Mouse (Mus musculus): ENCODE measurements around the gene Ackr2. TPM values are rescaled to one million over a fixed set of nuclear protein-coding genes. Genes with fewer than 3 reads are reported as not detected.
A peak's percentile ranks its signal among the peaks of the same experiment; 100 is the strongest.

Gene Ackr2
- polyA plus RNA-seq, 1 experiment from 2014 or later: not detected

GRCm38 (mm10) chr9:121923906-121924305 is 25.8 kb downstream of the Ackr2 start:
- 84% methylated on average over 5 of the region's 5 CpGs for WGBS
- Histone ChIP-seq H3K36me3 (no peaks in the 10 kb centered on the region), H3K4me1 (peaks cover 9% of the 10 kb centered on the region; the same call in 1 of the 2 replicates), H3K27me3 (no peaks in the 10 kb centered on the region), H3K9me3 (no peaks in the 10 kb centered on the region), H3K4me2 (no peak overlapping the region), H3K4me3 (no peak overlapping the region), H3K9ac (no peak overlapping the region), H3K27ac (no peak overlapping the region)
- ATAC-seq (ENCODE audit: insufficient number of reproducible peaks, insufficient read depth, low FRiP score, low TSS enrichment, low read depth): no peak

GRCm38 (mm10) chr9:121924901-121925560 is 26.9 kb downstream of the Ackr2 start:
- no peak for ATAC-seq (ENCODE audit: insufficient number of reproducible peaks, insufficient read depth, low FRiP score, low TSS enrichment, low read depth)
- Histone ChIP-seq H3K27ac (no peak overlapping the region), H3K4me2 (no peak overlapping the region), H3K36me3 (no peaks in the 10 kb centered on the region), H3K4me1 (peaks cover 9% of the 10 kb centered on the region; the same call in 1 of the 2 replicates), H3K27me3 (no peaks in the 10 kb centered on the region), H3K4me3 (no peak overlapping the region), H3K9ac (no peak overlapping the region), H3K9me3 (no peaks in the 10 kb centered on the region)
- WGBS: 87% methylated on average over 9 of the region's 9 CpGs

GRCm38 (mm10) chr9:121925959-121926358 is 27.8 kb downstream of the Ackr2 start:
- Histone ChIP-seq H3K9ac (no peak overlapping the region), H3K4me1 (peaks cover 9% of the 10 kb centered on the region; the same call in 1 of the 2 replicates), H3K4me2 (no peak overlapping the region), H3K36me3 (no peaks in the 10 kb centered on the region), H3K4me3 (no peak overlapping the region), H3K27ac (no peak overlapping the region), H3K9me3 (no peaks in the 10 kb centered on the region), H3K27me3 (no peaks in the 10 kb centered on the region)
- WGBS: 64% methylated on average over 8 of the region's 8 CpGs
- ATAC-seq (ENCODE audit: insufficient number of reproducible peaks, insufficient read depth, low FRiP score, low TSS enrichment, low read depth): no peak

- Histone ChIP-seq H3K9me3 (no peaks in the 10 kb centered on the region), H3K4me1 (peaks cover 9% of the 10 kb centered on the region; the same call in 1 of the 2 replicates), H3K4me2 (no peak overlapping the region), H3K27ac (no peak overlapping the region), H3K36me3 (no peaks in the 10 kb centered on the region), H3K4me3 (no peak overlapping the region), H3K9ac (no peak overlapping the region), H3K27me3 (no peaks in the 10 kb centered on the region)
- WGBS: 49% methylated on average over 11 of the region's 11 CpGs
- no peak for ATAC-seq (ENCODE audit: insufficient number of reproducible peaks, insufficient read depth, low FRiP score, low TSS enrichment, low read depth)
Observed at GRCm38 (mm10) chr9:121926634-121927405, 28.7 kb downstream of the Ackr2 start.

GRCm38 (mm10) chr9:121927721-121928120 is 29.6 kb downstream of the Ackr2 start:
- no peaks in the 10 kb centered on the region for H3K36me3 ChIP-seq
- no peak overlapping the region for H3K4me3 ChIP-seq
- H3K4me1 ChIP-seq: peaks cover 9% of the 10 kb centered on the region; the same call in 1 of the 2 replicates
- no peak overlapping the region for H3K27ac ChIP-seq
- H3K9me3 ChIP-seq: no peaks in the 10 kb centered on the region
- no peak overlapping the region for H3K9ac ChIP-seq
- ATAC-seq (ENCODE audit: insufficient number of reproducible peaks, insufficient read depth, low FRiP score, low TSS enrichment, low read depth): no peak
- no peaks in the 10 kb centered on the region for H3K27me3 ChIP-seq
- 72% methylated on average over 7 of the region's 7 CpGs for WGBS
- H3K4me2 ChIP-seq: no peak overlapping the region

GRCm38 (mm10) chr9:121928498-121928897 is 30.3 kb downstream of the Ackr2 start:
- no peak overlapping the region for H3K27ac ChIP-seq
- no peaks in the 10 kb centered on the region for H3K27me3 ChIP-seq
- no peaks in the 10 kb centered on the region for H3K36me3 ChIP-seq
- H3K4me2 ChIP-seq: no peak overlapping the region
- H3K9me3 ChIP-seq: no peaks in the 10 kb centered on the region
- peaks cover 9% of the 10 kb centered on the region; the same call in 1 of the 2 replicates for H3K4me1 ChIP-seq
- no peak overlapping the region for H3K9ac ChIP-seq
- WGBS: 20% methylated on average over 2 of the region's 2 CpGs
- ATAC-seq (ENCODE audit: insufficient number of reproducible peaks, insufficient read depth, low FRiP score, low TSS enrichment, low read depth): no peak
- no peak overlapping the region for H3K4me3 ChIP-seq

- Histone ChIP-seq H3K27ac (no peak overlapping the region), H3K9ac (no peak overlapping the region), H3K4me2 (no peak overlapping the region), H3K9me3 (no peaks in the 10 kb centered on the region), H3K36me3 (peaks cover 2% of the 10 kb centered on the region; the same call in 1 of the 2 replicates), H3K4me3 (no peak overlapping the region), H3K4me1 (no peaks in the 10 kb centered on the region), H3K27me3 (no peaks in the 10 kb centered on the region)
- 83% methylated on average over 4 of the region's 4 CpGs for WGBS
- ATAC-seq (ENCODE audit: insufficient number of reproducible peaks, insufficient read depth, low FRiP score, low TSS enrichment, low read depth): no peak
Observed at GRCm38 (mm10) chr9:121934856-121935255, 36.7 kb downstream of the Ackr2 start.

- peaks cover 4% of the 10 kb centered on the region for H3K36me3 ChIP-seq
- no peak overlapping the region for H3K9ac ChIP-seq
- H3K4me1 ChIP-seq: no peaks in the 10 kb centered on the region
- H3K27me3 ChIP-seq: no peaks in the 10 kb centered on the region
- no peak overlapping the region for H3K4me3 ChIP-seq
- no peak for ATAC-seq (ENCODE audit: insufficient number of reproducible peaks, insufficient read depth, low FRiP score, low TSS enrichment, low read depth)
- WGBS: 70% methylated on average over 1 of the region's 1 CpGs
- peak overlapping the region; percentile 55; the same call in 1 of the 2 replicates for H3K4me2 ChIP-seq
- no peaks in the 10 kb centered on the region for H3K9me3 ChIP-seq
- H3K27ac ChIP-seq: no peak overlapping the region
Observed at GRCm38 (mm10) chr9:121936952-121937351, 38.8 kb downstream of the Ackr2 start.

GRCm38 (mm10) chr9:121937451-121937864 is 39.3 kb downstream of the Ackr2 start:
- Histone ChIP-seq H3K9ac (peak overlapping the region; percentile 53; the same call in 1 of the 2 replicates), H3K27me3 (no peaks in the 10 kb centered on the region), H3K4me1 (no peaks in the 10 kb centered on the region), H3K4me3 (peak overlapping the region; percentile 48), H3K4me2 (peak overlapping the region; percentile 55), H3K36me3 (peaks cover 4% of the 10 kb centered on the region), H3K9me3 (no peaks in the 10 kb centered on the region), H3K27ac (0 out of 2 replicates have a peak overlapping the region, but pooled peaks have one; percentile 45)
- WGBS: 54% methylated on average over 6 of the region's 6 CpGs
- no peak for ATAC-seq (ENCODE audit: insufficient number of reproducible peaks, insufficient read depth, low FRiP score, low TSS enrichment, low read depth)

- no peaks in the 10 kb centered on the region for H3K9me3 ChIP-seq
- no peak for ATAC-seq (ENCODE audit: insufficient number of reproducible peaks, insufficient read depth, low FRiP score, low TSS enrichment, low read depth)
- H3K4me3 ChIP-seq: peak overlapping the region; percentile 48
- H3K9ac ChIP-seq: peak overlapping the region; percentile 68
- H3K36me3 ChIP-seq: peaks cover 4% of the 10 kb centered on the region
- H3K27ac ChIP-seq: 0 out of 2 replicates have a peak overlapping the region, but pooled peaks have one; percentile 45
- WGBS: 57% methylated on average over 21 of the region's 21 CpGs
- H3K4me2 ChIP-seq: peak overlapping the region; percentile 55
- no peaks in the 10 kb centered on the region for H3K27me3 ChIP-seq
- H3K4me1 ChIP-seq: no peaks in the 10 kb centered on the region
Observed at GRCm38 (mm10) chr9:121937944-121938355, 39.8 kb downstream of the Ackr2 start.

- no peak for ATAC-seq (ENCODE audit: insufficient number of reproducible peaks, insufficient read depth, low FRiP score, low TSS enrichment, low read depth)
- Histone ChIP-seq H3K9ac (no peak overlapping the region), H3K4me2 (no peak overlapping the region), H3K36me3 (peaks cover 4% of the 10 kb centered on the region), H3K4me3 (no peak overlapping the region), H3K9me3 (no peaks in the 10 kb centered on the region), H3K27ac (no peak overlapping the region), H3K27me3 (no peaks in the 10 kb centered on the region), H3K4me1 (no peaks in the 10 kb centered on the region)
- WGBS: 90% methylated on average over 3 of the region's 3 CpGs
Observed at GRCm38 (mm10) chr9:121943005-121943404, 44.9 kb downstream of the Ackr2 start.

Measured in embryonic facial prominence, embryonic 13.5 days (tissue).